Mouse (Mus musculus): Measurements from ENCODE around the gene Scgb2b11.
"Not testable (repeated sequence)": the region's sequence is repeated elsewhere in the genome, so short reads cannot be mapped to it uniquely, and the experiment has no call there.

Gene Scgb2b11

GRCm38 (mm10) chr7:32211045-32211444 lies at the start of gene Scgb2b11:
Gene Scgb2b11, minus strand, starts transcription at chr7:32211145.
- DNase-seq (ENCODE audit: low spot score), result not testable (repeated sequence)

- DNase-seq (ENCODE audit: low spot score), result not testable (repeated sequence)
Observed at GRCm38 (mm10) chr7:32222540-32222939, 11.6 kb upstream of the Scgb2b11 start, which contains the start of gene Scgb1b11. Gene Scgb1b11, plus strand, starts transcription at chr7:32222840.
